Mouse (Mus musculus): ENCODE measurements at regions not wholly inside any gene's neighbourhood (a gene's known extent, or its start where the extent isn't known, plus 50 kb on each side); places are given as distances from the start of the nearest gene placed in this dataset.

- DNase-seq, result peak; percentile 5 to 21
These were observed 714.3 kb upstream of the Car8 start for GRCm38 (mm10) chr4:8953181-8953580.

- no peak for DNase-seq
These were observed 711.1 kb upstream of the Car8 start for GRCm38 (mm10) chr4:8949951-8950350.

GRCm38 (mm10) chr4:8949537-8949936 lies 710.7 kb upstream of the Car8 start:
- DNase-seq, result no peak

GRCm38 (mm10) chr4:8945116-8945515 lies 706.3 kb upstream of the Car8 start:
- DNase-seq, result no peak

GRCm38 (mm10) chr4:8943080-8943479 lies 704.2 kb upstream of the Car8 start:
- DNase-seq, result no peak

GRCm38 (mm10) chr4:8938948-8939411 lies 700.1 kb upstream of the Car8 start:
- peak; percentile 55 for DNase-seq

GRCm38 (mm10) chr4:8935899-8936298 lies 697.1 kb upstream of the Car8 start:
- DNase-seq, result no peak

- no peak for DNase-seq
These were observed 695.7 kb upstream of the Car8 start for GRCm38 (mm10) chr4:8934541-8934940.

- DNase-seq, result no peak
These were observed 690.5 kb upstream of the Car8 start for GRCm38 (mm10) chr4:8929346-8929745.

- no peak for DNase-seq
These were observed 689.9 kb upstream of the Car8 start for GRCm38 (mm10) chr4:8928551-8929305.

- DNase-seq, result no peak
These were observed 688.5 kb upstream of the Car8 start for GRCm38 (mm10) chr4:8927276-8927906.

GRCm38 (mm10) chr4:8926642-8927275 lies 687.9 kb upstream of the Car8 start:
- DNase-seq, result no peak

GRCm38 (mm10) chr4:8922695-8923363 lies 684.0 kb upstream of the Car8 start:
- DNase-seq, result no peak

GRCm38 (mm10) chr4:8921477-8922385 lies 682.9 kb upstream of the Car8 start:
- peak in 1 of 2 experiments; percentile 10 for DNase-seq

GRCm38 (mm10) chr4:8920306-8920705 lies 681.5 kb upstream of the Car8 start:
- DNase-seq, result no peak

GRCm38 (mm10) chr4:8919366-8919984 lies 680.6 kb upstream of the Car8 start:
- no peak for DNase-seq

Data from kidney, postnatal 36 days (tissue).